Mouse (Mus musculus) G1E (cell line): Measurements from ENCODE around the gene Rap1gap.

Experiments
- CTCF ChIP-seq: IDR thresholded peaks from 2 replicates; pipeline ENCODE4 v1.5.1; 2012; ENCODE audit warnings: low read depth, low read length, inconsistent platforms, mixed read lengths
- GATA1 ChIP-seq: IDR thresholded peaks from 2 replicates; pipeline ENCODE4 v1.6.1; 2012; ENCODE audit warnings: borderline replicate concordance, low read length, inconsistent platforms, mixed read lengths
- POLR2AphosphoS5 ChIP-seq: IDR thresholded peaks from 2 replicates; pipeline ENCODE4 v1.6.1; 2012; ENCODE audit warnings: low read depth, low read length, inconsistent platforms; ENCODE audit not compliant: insufficient replicate concordance
- TAL1 ChIP-seq: conservative IDR thresholded peaks from 2 replicates; pipeline ENCODE4 v1.6.1; 2012; ENCODE audit warnings: low read depth, low read length, inconsistent platforms, mixed read lengths

GRCm38 (mm10) chr4:137752471-137752870, 87.9 kb downstream of the Rap1gap start:
- TF ChIP-seq CTCF (no peak), POLR2AphosphoS5 (no peak), TAL1 (no peak), GATA1 (no peak)
